Mouse (Mus musculus) kidney, postnatal 25 days (tissue): ENCODE results near the gene Ppp1r32.

Experiments
- DNase-seq, 2 experiments: peaks; one replicate each; pipeline ENCODE4 v3.0.0; 2021; ENCODE audit warnings: mixed read lengths in 2 of 2

Gene Ppp1r32

DNA sequence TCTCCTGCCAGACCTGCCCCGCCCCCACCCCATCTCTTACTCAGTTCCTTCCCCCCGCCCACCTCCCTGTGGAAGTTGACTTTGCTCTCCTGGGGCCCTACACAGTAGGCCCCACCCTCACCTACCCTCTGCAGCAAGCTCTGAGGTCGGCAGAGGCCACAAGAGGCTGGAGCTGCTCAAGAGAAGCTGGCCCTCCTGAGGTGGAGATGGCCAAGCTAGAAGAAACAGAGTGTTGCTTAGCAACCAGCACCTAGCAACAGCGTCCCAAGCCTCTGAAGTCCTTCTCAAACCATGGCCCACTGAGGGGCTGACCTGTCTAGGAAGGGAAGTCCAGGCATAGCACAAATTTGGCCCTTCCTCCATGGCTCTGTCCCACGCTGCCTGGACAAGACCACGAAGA lies at the start of gene Ppp1r32:
Gene Ppp1r32 (minus strand): TSS at position 226 of the 400 bp plus-strand sequence.
- DNase-seq = no peak

DNA sequence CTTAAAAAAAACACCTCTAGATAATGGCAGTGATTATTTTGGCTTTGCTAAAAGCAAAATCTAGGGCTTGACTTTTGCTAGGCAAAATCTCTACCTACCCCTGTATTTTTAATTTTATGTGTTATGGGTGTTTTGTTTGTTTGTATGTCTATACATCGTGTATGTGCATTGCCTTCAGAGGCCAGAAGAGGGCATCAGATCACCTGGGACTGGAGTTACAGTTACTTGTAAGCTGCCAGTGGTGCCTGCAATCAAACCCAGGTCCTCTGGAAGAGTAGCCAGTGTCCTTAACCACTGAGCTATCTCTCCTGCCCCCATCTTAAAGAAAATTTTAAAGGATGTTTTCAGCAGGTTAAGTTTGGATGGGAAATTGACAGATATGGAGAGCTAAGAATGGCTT lies 47.4 kb upstream of the Ppp1r32 start:
- no peak for DNase-seq

DNA sequence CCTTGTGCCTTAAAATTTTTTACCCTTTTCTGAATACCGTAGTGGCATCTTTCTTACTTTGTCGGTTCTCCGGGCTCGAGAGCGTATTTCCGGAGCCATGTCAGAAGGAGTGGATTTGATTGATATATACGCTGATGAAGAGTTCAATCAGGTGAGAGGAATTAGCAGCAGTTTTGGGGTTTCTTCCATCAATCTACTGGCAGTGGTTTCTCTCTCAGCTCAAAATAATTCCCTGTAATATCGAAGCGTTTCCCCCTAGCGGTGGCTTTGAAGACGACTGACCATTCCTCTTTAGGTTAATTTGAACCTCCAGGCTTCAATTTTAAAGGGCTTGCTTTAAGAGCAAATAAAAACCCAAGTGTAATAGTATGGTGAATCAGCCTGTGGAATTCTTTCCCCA lies 43.2 kb upstream of the Ppp1r32 start, which contains the start of gene Sdhaf2:
Gene Sdhaf2 (minus strand): TSS at position 233 of the 400 bp plus-strand sequence.
- peak in 1 of 2 experiments; percentile 33 for DNase-seq

DNA sequence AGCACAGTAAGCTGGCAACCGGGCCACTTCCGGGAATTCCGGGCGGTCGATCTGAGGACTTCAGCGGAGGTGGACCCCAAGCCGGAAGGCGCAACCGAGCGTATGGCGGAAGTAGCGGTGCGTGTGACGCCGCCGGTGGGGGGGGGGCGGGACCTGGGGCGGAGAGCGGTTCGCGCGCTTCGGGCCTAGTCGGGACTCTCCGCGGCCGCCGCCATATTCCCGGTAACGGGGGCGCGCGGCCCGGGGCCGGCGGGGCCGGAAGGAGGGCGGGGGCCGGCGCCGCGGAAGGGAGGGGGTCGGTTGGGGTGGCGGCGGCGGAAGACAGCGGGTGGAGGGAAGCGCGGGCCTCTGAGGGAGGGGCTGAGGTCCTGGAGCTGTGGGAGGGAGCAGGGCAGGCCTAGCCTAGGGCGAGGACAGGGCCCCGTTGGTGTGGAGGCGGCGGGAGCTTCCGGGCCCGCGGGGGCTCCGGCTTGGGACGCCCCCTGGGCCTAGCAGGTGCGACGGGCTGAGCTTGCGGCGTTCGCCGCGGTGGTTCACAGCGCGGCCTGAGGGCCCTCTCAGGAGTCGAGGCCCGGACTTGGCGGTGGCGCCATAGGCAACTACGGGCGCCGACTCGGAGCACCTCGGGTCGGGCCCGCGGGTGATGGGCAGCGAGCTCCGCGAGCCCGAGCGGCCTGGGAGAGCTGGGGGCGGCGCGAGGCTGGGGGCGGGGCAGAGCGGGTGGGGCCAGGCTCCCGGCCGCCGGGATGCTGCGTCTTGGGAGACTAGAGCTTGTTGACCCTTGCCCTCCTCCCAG lies 42.6 kb upstream of the Ppp1r32 start, which contains the start of gene Cpsf7:
Gene Cpsf7 (plus strand): TSS at position 161 of the 796 bp plus-strand sequence.
- peak; percentile 93 to 98 for DNase-seq

DNA sequence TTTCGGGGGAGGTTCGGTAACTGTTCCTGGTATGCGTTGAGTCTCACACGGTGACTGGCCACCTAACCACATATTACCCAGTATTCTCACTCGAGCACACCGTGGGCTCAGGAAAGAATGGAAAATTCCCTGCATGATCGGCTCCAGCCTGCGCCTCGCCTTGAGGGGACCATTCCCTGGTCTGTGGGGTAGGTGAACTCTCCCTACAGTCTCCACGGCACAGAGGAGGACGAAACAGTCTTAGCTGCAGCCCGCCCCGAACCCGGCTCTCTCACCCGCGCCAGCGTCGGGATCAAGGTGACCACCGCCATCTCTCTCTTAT lies 42.0 kb upstream of the Ppp1r32 start:
- no peak for DNase-seq

DNA sequence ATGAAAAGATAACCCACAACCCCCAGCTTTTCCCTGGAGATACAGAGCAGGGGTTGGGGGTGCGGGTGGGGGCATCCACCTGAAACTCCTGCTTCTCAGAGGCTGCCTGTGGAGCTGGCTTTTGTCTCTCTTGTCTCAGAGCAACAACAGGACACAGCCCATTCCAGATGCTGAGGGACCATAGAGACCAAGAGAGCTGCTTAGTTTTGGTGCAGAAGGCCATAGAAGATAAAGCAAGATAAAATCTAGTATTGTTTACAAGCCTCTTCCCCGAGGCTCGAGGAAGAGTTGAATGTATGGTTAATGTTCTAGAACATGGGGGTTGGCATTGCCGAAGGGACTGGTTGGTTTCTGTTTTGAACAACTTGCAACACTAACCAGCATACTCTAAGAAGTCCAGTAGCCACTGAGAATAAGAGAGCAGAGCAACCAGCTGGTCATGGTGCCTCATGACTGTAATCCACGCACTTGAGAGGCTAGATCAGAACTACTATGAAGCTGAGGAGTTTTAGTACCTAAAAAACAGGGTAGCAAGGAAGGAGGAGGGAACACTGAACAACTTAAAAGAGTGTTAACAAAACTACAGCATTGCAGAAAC lies 40.9 kb upstream of the Ppp1r32 start:
- no peak for DNase-seq

DNA sequence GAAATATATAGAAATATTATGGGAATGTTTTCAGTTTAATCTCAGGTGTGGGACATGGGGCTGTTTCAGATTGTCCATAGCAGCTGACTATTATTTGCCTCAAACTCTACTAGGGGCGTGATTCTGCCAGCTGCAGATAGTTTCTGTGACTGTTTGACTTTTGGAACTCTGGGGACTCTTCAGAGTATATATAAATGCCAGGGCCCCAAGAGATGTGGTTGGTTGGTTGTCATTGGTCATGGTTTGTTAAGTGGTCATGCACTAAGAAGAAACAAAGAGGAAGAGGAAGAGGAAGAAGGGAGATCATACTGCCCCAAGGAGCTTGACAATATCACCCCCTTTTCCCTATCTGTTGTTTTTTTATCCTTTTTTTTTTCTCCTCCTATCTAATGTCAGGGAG lies 39.2 kb upstream of the Ppp1r32 start:
- no peak for DNase-seq

DNA sequence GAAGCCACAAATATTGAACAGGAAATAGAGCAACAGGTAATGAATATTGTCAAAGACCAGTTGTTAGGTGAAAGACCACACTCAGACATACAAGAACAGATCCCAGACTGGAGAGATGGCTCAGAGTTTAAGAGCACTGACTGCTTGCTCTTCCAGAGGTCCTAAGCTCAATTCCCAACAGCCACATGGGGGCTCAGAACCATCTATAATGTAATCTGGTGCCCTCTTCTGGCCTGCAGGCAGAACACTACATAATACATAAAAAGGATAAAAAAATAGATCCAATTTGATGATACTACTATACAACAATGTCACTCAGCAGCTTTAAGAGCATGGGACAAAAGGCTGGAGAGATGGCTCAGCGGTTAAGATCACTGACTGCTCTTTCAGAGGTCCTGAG lies 37.6 kb upstream of the Ppp1r32 start:
- no peak for DNase-seq

DNA sequence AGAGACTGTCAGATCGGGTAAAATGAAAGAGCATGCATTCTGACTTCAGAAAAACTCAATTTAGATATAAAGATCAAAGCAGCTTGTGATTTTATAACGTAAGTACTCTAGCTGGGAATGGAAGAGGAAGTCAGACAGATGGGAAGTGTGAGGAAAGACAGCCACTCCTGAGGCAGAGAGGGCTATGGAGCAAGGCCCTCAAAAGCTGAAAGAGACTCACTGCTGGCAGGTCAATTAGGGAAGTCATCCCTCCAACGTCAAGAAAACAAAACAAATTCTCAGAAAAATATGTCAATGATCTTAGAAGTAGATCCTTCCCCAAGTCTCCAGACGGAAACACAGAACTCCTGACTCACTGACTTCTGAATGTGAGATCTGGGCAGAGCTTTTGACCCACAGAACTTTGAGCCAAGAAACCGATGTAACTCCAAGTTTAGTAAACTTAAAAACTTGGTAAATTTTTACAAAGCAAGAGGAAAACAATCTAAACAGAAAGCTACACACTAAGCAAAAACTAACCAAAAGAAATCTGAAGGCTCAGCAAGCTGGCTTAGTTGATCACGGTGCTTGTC lies 28.1 kb upstream of the Ppp1r32 start:
- no peak for DNase-seq

DNA sequence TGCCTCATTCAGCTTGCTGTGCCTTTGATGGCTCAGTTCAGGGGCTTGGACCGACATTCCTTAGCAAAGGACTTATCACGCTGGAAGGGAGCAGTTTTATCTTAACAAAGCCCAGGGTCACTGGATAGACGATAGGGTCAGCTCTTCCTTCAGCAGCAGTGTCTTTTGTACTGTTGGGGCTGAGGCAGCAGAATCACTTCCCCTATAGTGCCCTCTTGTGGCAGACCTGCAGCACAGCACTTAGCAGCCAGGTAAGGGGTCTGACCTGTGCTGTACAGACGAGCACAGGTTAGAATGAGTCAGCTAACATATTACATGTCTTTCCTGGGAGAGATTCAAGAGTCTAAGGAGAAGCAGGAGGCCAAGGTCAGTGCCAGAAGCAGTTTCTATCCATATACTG lies 19.8 kb upstream of the Ppp1r32 start:
- peak in 1 of 2 experiments; percentile 27 for DNase-seq

DNA sequence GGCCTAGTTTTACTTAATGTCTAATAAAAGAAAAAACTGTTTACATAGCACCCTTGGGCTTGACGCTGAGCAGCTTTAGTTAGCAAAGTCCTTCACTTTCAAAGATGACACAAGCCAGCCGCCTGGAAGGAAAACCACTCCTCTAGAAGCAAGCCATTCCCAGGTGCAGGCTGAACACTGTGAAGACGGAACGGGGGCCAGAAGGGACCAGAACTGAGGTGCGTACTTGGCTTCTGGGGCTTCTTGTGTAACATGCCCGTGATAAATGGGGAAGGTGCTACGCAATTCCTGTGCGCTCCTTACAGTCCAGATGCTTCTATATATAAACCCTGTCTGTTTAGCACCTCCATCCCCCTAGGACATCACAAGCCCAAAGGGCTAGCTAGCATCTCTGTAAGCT lies 17.9 kb upstream of the Ppp1r32 start:
- DNase-seq = no peak

DNA sequence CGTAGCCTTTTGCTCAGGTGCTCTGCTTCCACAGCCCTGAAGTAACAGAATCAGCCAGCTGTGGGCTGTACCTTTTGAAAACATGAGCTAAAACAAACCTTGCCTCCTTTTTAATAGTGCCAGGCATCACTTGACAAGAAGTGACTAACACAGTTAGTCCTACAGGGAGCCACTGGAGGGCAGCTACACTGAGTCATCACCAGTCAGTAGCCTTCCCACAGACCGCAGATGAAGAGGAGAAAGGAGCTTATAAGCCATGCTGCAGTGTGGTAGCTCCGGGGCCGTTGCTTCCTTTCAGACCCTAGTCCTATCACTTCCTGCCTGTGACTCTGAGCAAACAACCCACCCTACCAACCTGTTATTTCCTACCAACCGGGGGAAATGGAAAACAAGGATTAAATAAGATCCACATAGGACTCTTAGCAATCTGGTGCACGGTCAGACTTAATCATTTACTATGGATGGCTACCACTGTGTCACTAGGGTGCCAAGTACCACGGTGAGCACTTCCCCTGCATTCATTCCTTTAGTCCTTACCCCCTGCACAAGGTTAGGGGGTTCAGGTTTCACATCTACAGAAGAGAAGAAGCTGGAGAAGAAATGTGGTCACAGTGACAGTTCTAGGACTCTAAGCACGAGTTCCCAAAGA lies 14.9 kb upstream of the Ppp1r32 start:
- DNase-seq = no peak

DNA sequence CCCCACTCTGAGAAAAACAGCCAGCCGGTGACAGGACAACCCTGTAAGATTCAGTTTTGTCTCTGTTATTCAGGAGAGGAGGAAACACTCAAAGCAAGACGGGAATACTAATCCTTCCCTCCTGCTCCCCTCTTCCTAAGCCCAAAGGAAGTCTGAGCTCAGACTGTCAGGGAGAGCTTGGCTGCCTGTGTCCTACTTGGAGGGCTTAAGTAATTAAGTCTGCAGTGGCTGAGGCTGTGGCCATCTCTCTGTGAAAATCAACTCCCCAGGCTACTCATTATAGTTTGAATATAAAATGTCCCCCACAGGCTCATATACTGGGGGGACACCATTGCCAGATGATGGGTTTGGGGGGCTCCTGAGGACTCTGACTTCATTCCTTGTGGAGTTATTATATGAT lies 14.2 kb upstream of the Ppp1r32 start:
- no peak for DNase-seq

DNA sequence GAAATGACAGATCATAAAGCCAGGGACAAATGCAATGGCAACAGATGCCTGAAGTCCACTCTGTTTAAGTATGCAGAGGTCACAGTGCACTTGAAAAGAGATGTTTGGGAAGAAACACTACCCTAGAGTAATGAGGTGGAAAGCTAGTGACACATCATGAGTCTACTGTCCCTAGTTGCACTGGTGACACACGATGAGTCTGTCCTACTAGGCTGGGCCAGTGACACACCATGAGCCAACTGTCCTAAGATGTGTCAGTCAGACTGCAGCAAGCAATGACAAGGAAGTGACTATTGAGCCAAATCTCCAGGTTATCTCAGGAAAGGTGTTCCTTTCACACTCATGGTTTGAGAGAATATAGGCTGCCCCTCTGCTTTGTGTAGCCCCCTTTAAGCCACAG lies 12.9 kb upstream of the Ppp1r32 start:
- no peak for DNase-seq

DNA sequence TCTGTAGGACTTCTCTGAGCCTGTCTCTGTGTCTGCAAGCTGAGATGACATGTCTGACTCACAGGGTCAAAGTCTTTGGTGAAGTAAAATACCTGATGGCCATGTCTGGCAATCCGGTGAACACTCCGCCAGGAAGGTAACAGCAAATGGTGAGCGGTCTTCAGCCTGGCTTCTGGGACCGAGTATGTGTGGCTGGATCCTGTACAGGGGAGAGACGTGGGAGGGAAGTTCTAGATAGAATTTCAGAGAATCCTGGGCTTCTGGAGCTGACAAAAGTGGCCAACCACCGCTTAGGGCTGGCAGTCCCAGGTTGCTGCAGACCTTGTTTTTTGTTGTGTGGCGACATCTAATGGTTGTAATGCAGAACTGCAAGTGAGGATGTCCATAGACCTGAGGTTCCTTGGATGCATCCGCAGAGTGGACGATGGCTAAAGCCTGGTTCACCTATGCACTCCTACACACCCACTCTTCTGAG lies 3.6 kb upstream of the Ppp1r32 start:
- DNase-seq = peak; percentile 55 to 60

DNA sequence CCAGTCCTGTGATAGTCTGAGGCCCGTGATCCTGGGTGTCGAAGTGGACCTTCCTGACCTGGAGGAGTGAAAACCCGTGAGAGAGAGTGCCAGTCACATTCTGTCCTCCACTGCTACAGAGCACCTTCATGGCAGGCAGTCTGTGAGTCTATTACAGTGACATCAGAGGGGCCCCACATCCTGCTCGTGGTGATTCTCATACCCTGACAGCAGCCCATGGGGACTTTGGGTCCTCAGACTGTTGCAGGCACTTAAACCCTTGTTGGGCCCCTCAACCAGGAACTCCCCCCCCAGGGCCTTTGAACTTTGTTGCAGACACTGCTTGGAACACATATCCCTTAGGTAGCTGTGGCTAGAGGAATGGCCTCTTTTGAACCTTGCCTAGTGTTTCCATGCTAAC lies 3.2 kb downstream of the Ppp1r32 start:
- DNase-seq = no peak

DNA sequence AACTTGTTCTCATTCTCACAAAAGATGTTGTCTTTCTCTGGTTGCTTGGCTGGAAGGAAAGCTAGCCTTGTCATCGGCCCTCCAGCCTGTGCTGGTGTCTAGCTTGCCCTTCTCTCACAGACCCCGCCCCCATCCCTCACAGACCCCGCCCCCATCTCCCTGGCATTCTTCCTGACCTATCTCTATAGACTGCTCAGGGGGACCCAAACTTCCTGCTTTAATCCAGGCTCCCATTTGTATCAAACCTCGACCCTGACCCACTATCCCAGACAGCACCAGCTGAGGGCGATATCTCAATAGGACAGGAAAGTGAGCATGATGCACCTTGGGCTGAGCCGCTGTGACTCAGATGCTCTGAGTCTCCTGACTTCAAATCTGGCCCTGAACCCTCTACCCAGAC lies 8.9 kb downstream of the Ppp1r32 start:
- no peak for DNase-seq

DNA sequence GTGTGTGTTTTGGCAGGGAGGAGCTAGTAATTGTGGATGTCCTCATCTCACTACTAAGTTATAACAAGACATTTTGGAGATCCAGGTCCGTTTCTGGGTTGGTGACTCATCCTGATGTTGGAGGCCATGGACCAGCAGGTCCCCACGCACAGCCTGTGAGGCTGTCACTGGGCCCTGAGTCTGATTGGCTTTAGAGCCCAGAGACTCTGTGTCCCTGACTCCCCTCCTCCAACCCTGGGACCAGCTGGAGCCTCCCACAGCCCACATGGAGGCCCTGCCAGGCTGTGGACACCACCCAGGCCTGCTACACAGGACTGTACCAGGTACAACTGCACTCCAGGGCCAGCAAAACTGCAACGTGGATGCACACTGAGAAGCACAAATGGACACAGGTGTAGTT lies 9.8 kb downstream of the Ppp1r32 start:
- no peak for DNase-seq

DNA sequence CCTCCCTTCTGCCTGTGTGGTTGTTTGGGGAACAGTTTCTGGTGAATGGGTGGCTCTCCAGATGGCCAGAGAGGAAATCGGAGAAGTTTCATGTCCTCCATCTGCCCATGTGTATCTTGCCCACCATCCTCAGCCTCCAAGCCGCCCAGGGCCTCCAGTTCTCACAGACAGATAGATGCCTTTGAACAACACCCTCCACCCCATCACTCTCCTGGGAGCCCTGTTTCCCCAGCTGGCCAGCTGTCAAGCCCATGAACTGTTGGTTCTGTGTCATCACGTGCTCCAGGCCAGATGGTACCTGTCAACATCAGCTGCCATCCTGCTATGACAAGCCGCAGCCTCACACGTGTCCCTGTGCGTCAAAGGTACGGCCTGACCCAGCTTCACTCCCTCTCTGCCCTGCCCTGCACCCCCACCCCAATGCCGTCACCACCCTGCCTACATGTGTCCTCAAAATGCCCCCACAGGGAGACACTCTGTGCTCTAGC lies 13.5 kb downstream of the Ppp1r32 start:
- DNase-seq = no peak

DNA sequence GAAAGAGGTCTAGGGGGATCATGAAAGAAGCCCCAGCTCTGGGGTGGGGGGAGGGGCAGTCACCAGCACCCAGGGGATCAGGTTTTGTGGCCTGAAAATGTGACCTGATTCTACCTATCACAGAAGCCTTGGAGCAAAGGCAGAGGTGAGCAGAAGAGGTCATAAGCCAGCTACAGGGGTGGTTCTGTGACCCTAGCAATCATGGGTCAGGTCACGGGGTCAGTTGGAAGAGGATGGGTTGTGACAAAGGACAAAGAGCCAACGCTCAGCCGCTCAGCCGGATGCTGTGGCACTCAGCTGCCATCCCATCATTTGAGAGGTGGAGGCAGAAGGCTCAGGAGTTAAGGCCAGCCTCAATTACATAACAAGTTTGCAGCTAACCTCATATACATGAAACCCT lies 18.3 kb downstream of the Ppp1r32 start:
- no peak for DNase-seq

DNA sequence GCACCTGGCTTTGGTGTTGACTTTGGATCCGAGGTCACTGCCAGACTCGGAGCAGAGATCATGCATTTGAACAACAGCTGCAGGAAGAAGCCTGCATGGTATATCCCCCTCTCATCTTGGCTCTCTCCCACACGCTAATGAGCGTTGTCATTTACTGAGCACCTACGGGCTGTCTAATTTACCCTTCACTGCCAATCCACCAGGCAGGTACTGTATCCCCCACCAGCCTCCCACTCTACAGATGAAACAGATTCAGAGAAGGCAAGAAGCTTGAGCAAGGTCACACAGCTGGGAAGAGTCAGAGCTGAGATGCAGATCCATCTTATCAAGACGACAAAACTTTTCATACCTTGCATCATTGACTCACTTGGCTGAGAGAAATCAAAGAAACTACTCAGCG lies 21.1 kb downstream of the Ppp1r32 start:
- DNase-seq = no peak

DNA sequence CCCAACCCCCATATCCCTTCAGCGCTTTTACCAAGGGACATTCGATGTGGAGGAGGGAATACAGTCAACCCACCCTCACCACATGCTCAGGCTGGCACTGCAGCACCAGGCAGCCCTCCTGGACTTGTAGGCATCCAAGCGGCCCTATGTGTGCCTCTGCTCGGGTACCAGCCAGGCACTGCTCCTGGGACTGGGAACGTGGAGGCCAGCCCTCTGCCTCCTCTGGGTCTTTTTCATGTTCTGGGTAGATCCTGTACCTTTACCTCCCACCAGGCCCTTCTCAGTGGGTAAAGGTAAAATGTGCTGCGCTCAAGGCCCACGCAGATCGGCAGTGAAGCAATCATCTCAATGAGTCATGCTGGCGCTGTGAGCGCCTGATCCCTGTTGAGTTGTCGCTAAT lies 22.8 kb downstream of the Ppp1r32 start:
- DNase-seq = no peak

DNA sequence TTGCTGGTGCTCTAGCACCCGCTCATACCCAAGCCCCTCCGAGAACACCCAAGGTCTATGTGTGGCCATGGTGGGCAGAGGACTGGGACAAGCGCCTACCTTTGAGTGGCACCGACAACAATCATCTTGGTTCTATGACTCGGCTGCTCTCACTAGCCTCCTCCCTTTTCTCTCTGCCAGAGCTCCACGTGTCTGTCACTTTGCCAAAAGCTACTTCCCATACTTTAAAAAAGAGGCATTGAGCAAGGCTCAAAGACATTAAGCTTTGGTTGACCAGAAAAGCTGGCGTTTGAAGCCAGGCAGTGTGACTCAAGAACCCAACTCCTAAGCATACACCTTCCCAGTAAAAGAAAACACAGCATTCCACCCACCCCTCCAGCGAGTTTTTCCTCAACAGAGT lies 24.6 kb downstream of the Ppp1r32 start:
- DNase-seq = peak; percentile 49 to 60

DNA sequence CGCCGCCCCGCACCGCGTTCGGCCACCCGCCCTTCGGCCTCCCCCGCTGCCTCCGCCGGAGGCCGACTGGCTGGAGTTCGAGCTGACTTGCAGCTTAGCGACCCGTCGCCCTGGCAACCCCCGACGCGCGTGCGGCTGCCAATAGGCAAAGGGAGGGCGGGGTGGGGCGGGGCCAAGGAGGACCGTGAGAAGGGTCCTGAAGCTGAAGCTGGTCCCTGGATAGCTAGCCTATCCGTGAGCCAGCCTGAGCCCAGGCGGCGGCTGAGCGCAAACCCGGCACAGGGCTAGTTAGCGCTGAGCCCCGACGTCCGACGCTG lies 25.3 kb downstream of the Ppp1r32 start:
- peak; percentile 66 to 80 for DNase-seq
